Mouse (Mus musculus): ENCODE results near the gene Golm1. TPM values are rescaled to one million over a fixed set of nuclear protein-coding genes. Genes with fewer than 3 reads are reported as not detected.
A peak's percentile ranks its signal among the peaks of the same experiment; 100 is the strongest.

The Golm1 gene
- polyA plus RNA-seq, 1 experiment from 2014 or later, result 31.8 TPM

- no peak overlapping the region for H3K27ac ChIP-seq (ENCODE audit: low read length)
- no peaks in the 10 kb centered on the region for H3K36me3 ChIP-seq (ENCODE audit: insufficient read depth, low read length)
- H3K4me2 ChIP-seq (replicated peaks; ENCODE audit: low read depth, low read length), result no peak overlapping the region
- peaks cover 7% of the 10 kb centered on the region; the same call in 1 of the 2 replicates for H3K4me1 ChIP-seq (ENCODE audit: insufficient read depth, low read depth, low read length)
- H3K4me3 ChIP-seq (ENCODE audit: low read depth, low read length), result no peak overlapping the region
- DNase-seq (ENCODE audit: low spot score) (no peak), ATAC-seq (no peak)
- H3K9ac ChIP-seq (replicated peaks; ENCODE audit: low read depth), result no peak overlapping the region
- H3K27me3 ChIP-seq (replicated peaks; ENCODE audit: insufficient read depth, low read length), result no peaks in the 10 kb centered on the region
- WGBS, result 74% methylated on average over 6 of the region's 6 CpGs
- no peak for TF ChIP-seq CTCF (IDR thresholded peaks at IDR 0.05)
- TF ChIP-seq EP300 (IDR thresholded peaks at IDR 0.05), result no peak
- no peaks in the 10 kb centered on the region for H3K9me3 ChIP-seq (ENCODE audit: low read length)
Observed at GRCm38 (mm10) chr13:59672248-59672647, 3.4 kb downstream of the Golm1 start.

- no peak for ATAC-seq
- Histone ChIP-seq H3K4me1 (ENCODE audit: insufficient read depth, low read depth, low read length) (peaks cover 7% of the 10 kb centered on the region; the same call in 1 of the 2 replicates), H3K27ac (ENCODE audit: low read length) (no peak overlapping the region), H3K4me2 (replicated peaks; ENCODE audit: low read depth, low read length) (no peak overlapping the region), H3K9me3 (ENCODE audit: low read length) (no peaks in the 10 kb centered on the region), H3K36me3 (ENCODE audit: insufficient read depth, low read length) (no peaks in the 10 kb centered on the region), H3K27me3 (replicated peaks; ENCODE audit: insufficient read depth, low read length) (no peaks in the 10 kb centered on the region), H3K9ac (replicated peaks; ENCODE audit: low read depth) (no peak overlapping the region), H3K4me3 (ENCODE audit: low read depth, low read length) (no peak overlapping the region)
- no peak for TF ChIP-seq EP300 (IDR thresholded peaks at IDR 0.05)
- no peak for TF ChIP-seq CTCF (IDR thresholded peaks at IDR 0.05)
- 70% methylated on average over 2 of the region's 2 CpGs for WGBS
- DNase-seq (ENCODE audit: low spot score), result no peak
Observed at GRCm38 (mm10) chr13:59671521-59671920, 4.1 kb downstream of the Golm1 start.

- 89% methylated on average over 10 of the region's 10 CpGs for WGBS
- Histone ChIP-seq H3K4me1 (ENCODE audit: insufficient read depth, low read depth, low read length) (peaks cover 7% of the 10 kb centered on the region; the same call in 1 of the 2 replicates), H3K36me3 (ENCODE audit: insufficient read depth, low read length) (no peaks in the 10 kb centered on the region; the same call in 1 of the 2 replicates), H3K27me3 (replicated peaks; ENCODE audit: insufficient read depth, low read length) (no peaks in the 10 kb centered on the region), H3K9me3 (ENCODE audit: low read length) (no peaks in the 10 kb centered on the region), H3K9ac (replicated peaks; ENCODE audit: low read depth) (no peak overlapping the region), H3K4me3 (ENCODE audit: low read depth, low read length) (no peak overlapping the region), H3K4me2 (replicated peaks; ENCODE audit: low read depth, low read length) (no peak overlapping the region), H3K27ac (ENCODE audit: low read length) (no peak overlapping the region)
- no peak for DNase-seq (ENCODE audit: low spot score)
- ATAC-seq, result no peak
- TF ChIP-seq EP300 (IDR thresholded peaks at IDR 0.05) (no peak), CTCF (IDR thresholded peaks at IDR 0.05) (no peak)
Observed at GRCm38 (mm10) chr13:59669946-59670345, 5.7 kb downstream of the Golm1 start.

- no peak overlapping the region for H3K9ac ChIP-seq (replicated peaks; ENCODE audit: low read depth)
- H3K4me1 ChIP-seq (ENCODE audit: insufficient read depth, low read depth, low read length), result no peaks in the 10 kb centered on the region; the same call in 1 of the 2 replicates
- H3K4me2 ChIP-seq (replicated peaks; ENCODE audit: low read depth, low read length), result no peak overlapping the region; the same call in 1 of the 2 replicates
- no peaks in the 10 kb centered on the region for H3K27me3 ChIP-seq (replicated peaks; ENCODE audit: insufficient read depth, low read length)
- H3K4me3 ChIP-seq (ENCODE audit: low read depth, low read length), result no peak overlapping the region
- H3K36me3 ChIP-seq (ENCODE audit: insufficient read depth, low read length), result peaks cover 6% of the 10 kb centered on the region; the same call in 1 of the 2 replicates
- ATAC-seq (peak; percentile 85), DNase-seq (ENCODE audit: low spot score) (peak; percentile 69)
- WGBS, result 14% methylated on average over 11 of the region's 11 CpGs
- H3K9me3 ChIP-seq (ENCODE audit: low read length), result no peaks in the 10 kb centered on the region
- H3K27ac ChIP-seq (ENCODE audit: low read length), result peak overlapping the region; percentile 60
- TF ChIP-seq EP300 (IDR thresholded peaks at IDR 0.05) (peak; percentile 56), CTCF (IDR thresholded peaks at IDR 0.05) (no peak)
Observed at GRCm38 (mm10) chr13:59668501-59669093, 7.0 kb downstream of the Golm1 start.

- TF ChIP-seq CTCF (IDR thresholded peaks at IDR 0.05), result no peak
- TF ChIP-seq EP300 (IDR thresholded peaks at IDR 0.05), result no peak
- Histone ChIP-seq H3K4me3 (ENCODE audit: low read depth, low read length) (no peak overlapping the region), H3K9me3 (ENCODE audit: low read length) (no peaks in the 10 kb centered on the region), H3K4me2 (replicated peaks; ENCODE audit: low read depth, low read length) (no peak overlapping the region), H3K36me3 (ENCODE audit: insufficient read depth, low read length) (peaks cover 6% of the 10 kb centered on the region; the same call in 1 of the 2 replicates), H3K27me3 (replicated peaks; ENCODE audit: insufficient read depth, low read length) (no peaks in the 10 kb centered on the region), H3K4me1 (ENCODE audit: insufficient read depth, low read depth, low read length) (no peaks in the 10 kb centered on the region; the same call in 1 of the 2 replicates), H3K9ac (replicated peaks; ENCODE audit: low read depth) (no peak overlapping the region), H3K27ac (ENCODE audit: low read length) (no peak overlapping the region)
- ATAC-seq, result no peak
- DNase-seq (ENCODE audit: low spot score), result no peak
- WGBS, result 81% methylated on average over 5 of the region's 5 CpGs
Observed at GRCm38 (mm10) chr13:59667763-59668162, 7.8 kb downstream of the Golm1 start.

- 88% methylated on average over 19 of the region's 19 CpGs for WGBS
- Histone ChIP-seq H3K9me3 (ENCODE audit: low read length) (no peaks in the 10 kb centered on the region), H3K4me3 (ENCODE audit: low read depth, low read length) (no peak overlapping the region), H3K27me3 (replicated peaks; ENCODE audit: insufficient read depth, low read length) (no peaks in the 10 kb centered on the region), H3K36me3 (ENCODE audit: insufficient read depth, low read length) (peaks cover 6% of the 10 kb centered on the region; the same call in 1 of the 2 replicates), H3K27ac (ENCODE audit: low read length) (peak overlapping the region; percentile 9; the same call in 1 of the 2 replicates), H3K4me2 (replicated peaks; ENCODE audit: low read depth, low read length) (no peak overlapping the region), H3K9ac (replicated peaks; ENCODE audit: low read depth) (no peak overlapping the region), H3K4me1 (ENCODE audit: insufficient read depth, low read depth, low read length) (no peaks in the 10 kb centered on the region; the same call in 1 of the 2 replicates)
- no peak for TF ChIP-seq EP300 (IDR thresholded peaks at IDR 0.05)
- no peak for TF ChIP-seq CTCF (IDR thresholded peaks at IDR 0.05)
- DNase-seq (ENCODE audit: low spot score) (no peak), ATAC-seq (no peak)
Observed at GRCm38 (mm10) chr13:59663939-59664712, 11.5 kb downstream of the Golm1 start.
